Mouse (Mus musculus): ENCODE data around the gene Cd59a. TPM values are rescaled to one million over a fixed set of nuclear protein-coding genes. Genes with fewer than 3 reads are reported as not detected.
"Not testable (repeated sequence)": the region's sequence is repeated elsewhere in the genome, so short reads cannot be mapped to it uniquely, and the experiment has no call there.

Cd59a gene
- total RNA-seq (2021), result 1 to 10 TPM; 3.9 to 6.0 TPM

DNA sequence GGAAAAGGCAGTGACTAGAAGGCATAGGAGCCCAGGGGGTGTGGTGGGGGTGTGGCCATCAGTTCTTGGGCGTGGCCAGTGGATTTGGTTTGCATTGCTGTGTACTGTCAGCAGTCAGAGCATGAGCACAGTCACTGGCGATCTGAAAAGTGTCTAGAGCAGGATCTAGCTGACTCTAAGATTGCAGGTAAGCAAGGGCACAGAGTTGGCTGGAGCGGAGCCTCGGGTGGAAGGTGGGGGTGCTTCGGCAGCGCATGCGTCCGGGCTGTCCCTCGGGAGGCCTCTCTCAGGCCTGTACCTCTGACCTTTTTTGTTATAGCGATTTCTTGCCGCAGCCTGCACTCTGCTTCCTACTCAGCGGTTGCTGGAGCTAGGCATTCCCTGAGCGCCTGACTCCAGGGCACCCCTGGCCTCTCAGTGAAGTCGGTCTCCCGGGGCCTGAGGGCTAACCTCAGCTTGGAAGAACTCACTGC, at the start of gene Cd59a:
Gene Cd59a (plus strand): TSS at position 61 of the 473 bp plus-strand sequence.
- peak; percentile 25 to 31 for DNase-seq

DNA sequence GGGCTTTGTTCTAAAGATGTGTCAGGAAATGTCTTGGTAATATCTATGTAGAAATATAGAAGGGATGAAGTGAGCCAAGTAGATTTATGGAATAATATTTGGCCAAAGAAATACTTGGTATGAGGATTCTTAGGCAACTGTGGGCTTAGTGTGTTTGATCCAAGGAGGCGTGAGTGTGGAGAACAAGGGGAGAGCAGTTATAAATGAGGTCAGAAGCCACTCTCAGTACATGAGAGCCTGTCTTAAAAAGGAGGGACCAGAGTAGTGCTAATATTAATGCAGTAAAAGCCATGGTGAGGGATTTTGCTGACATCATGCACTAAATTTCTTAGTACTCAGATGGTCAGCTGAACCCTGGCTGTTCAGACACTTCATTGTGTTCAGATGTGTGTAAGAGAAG, 37.2 kb upstream of the Cd59a start:
- DNase-seq, result no peak

GRCm38 (mm10) chr2:104058954-104059353, 36.6 kb upstream of the Cd59a start:
- no peak for DNase-seq

DNA sequence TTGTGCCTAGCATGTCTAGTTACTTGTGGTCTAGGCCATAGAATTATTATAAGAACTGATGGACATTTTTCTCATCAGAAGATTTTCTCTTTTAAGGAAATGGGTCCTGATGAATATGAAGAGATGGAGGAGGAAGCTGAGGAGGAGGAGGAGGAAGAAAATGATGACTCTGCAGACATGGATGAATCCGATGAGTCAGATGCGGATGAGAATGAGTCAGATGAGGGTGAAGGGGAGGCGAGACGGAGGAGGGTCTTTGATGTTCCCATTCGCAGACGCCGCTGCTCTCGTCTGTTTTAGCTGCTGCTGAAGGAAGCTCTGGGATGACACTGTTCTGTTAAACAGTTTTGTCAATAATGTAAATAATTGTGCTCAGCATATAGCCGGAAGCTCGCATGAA, 35.8 kb upstream of the Cd59a start:
- no peak for DNase-seq

DNA sequence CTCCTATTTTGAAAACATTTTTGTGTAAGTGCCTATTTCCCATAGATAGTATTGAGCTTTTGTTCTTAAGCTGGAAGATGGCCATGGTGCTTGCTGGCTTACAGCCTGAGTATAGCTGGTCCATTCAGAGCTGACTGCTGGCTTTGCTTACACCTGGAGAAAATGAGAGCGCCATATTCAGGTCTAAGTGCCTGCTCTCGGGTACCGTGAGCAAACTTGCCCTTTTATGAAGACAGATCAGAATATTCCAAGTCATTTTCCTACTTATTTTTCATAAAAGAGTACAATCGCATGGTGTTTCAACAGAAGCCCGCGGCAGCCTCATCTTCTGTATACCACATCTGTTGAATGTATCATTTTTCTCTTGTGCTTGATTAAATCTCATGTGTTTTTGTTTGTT, 34.6 kb upstream of the Cd59a start:
- DNase-seq, result no peak

GRCm38 (mm10) chr2:104062665-104063064, 32.9 kb upstream of the Cd59a start:
- DNase-seq, result no peak

- DNase-seq, result no peak
These were observed 31.4 kb upstream of the Cd59a start for GRCm38 (mm10) chr2:104064152-104064551.

DNA sequence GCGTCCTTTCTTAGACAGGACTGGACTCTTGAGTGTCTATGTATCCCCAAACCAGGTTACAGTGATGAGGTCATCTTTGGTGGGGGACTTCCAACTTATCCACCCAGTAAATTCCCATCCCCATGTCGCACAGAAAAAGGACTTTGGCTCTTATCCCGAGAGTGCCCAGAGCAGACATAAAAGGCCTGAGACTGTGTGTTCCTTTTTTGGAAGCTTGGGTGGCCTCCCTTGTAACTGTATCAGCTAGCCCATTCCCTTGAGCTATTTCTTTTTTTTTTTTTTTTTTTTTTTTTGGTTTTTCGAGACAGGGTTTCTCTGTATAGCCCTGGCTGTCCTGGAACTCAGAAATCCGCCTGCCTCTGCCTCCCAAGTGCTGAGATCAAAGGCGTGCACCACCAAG, 30.1 kb upstream of the Cd59a start, which contains the start of gene Gm10912:
Gene Gm10912 (plus strand): TSS at position 301 of the 400 bp plus-strand sequence.
- not testable (repeated sequence) for DNase-seq

GRCm38 (mm10) chr2:104068450-104068849, 27.2 kb upstream of the Cd59a start, which contains the start of gene Gm10799:
Gene Gm10799 (minus strand): TSS chr2:104068550.
- DNase-seq, result not testable (repeated sequence)

GRCm38 (mm10) chr2:104069704-104070185, 25.9 kb upstream of the Cd59a start, which contains the start of gene Cd59b:
Gene Cd59b (plus strand): TSS chr2:104069849.
- no peak for DNase-seq

DNA sequence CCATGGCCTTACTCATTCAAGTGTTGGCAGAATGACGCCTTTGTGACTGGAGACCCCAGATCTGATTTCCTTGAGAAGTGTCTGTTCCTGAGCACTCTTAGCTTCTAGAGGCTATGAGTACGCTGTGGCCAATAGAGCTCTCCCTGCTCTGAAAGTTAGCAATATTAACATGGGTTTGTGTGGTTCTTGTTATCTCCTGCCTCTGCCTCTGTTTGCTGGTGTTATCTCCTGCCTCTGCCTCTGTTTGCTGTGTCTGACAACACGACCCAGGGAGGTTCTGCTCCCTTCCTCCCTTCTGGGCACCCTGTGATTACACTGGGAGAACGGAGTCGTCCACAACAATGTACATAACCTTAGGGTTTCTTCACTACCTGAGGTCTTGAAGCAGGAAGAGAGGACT, 17.3 kb upstream of the Cd59a start:
- DNase-seq, result not testable (repeated sequence)

GRCm38 (mm10) chr2:104081436-104082050, 14.1 kb upstream of the Cd59a start:
- DNase-seq, result not testable (repeated sequence)

DNA sequence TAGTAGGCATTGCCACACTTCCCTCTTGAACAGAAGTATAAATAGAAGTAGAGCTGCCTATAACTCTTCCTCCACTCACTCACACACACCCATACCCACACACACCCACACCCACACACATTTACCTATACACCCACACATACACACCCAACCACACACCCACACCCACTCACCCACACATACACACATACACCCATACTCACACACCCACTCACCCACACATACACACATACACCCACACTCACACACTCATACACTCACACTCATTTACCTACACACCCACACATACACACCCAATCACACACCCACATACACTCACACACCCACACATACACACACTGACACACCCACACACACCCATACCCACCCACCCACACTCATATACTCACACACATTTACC, 13.1 kb upstream of the Cd59a start:
- no peak for DNase-seq

DNA sequence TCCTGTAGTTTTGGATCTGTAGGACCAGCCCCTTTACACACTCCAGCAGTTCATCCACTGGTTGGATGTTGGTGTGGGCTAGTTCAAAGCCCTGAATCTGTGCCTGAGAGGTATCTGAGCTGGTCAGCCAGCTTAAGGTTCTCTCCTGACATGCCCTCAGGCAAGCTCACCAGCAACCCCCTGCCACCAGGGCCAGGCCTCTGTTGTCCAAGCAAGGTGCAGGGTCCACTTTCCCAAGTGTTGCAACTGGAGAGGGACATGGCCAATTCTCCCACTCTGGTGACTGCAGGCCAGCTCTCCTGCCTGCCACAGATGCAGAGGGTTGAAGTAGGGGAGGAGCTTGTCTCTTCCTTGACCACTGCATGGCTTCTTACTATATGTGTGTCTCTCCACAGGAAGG, 11.6 kb upstream of the Cd59a start:
- not testable (repeated sequence) for DNase-seq

- not testable (repeated sequence) for DNase-seq
These were observed 8.0 kb upstream of the Cd59a start for GRCm38 (mm10) chr2:104087562-104087961.

DNA sequence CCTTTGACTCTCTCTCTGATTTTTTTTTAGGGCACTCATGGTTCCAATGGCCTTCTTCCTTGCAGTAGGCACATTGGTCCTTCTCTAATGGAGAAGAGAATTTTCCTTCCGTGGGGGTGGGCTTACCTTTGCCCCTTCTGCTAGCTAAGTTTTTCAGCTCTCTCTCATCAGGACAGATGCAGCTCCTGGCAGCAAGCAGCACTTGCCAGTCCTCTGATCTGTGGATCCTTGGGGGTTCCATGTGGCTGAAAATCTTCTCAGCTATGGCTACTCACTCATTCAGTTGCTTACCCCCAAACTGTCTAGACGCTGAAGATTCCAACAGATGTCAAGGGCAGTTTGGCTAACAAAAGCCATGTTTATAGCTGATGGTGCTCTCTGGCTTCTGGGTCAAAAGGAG, 2.3 kb upstream of the Cd59a start:
- no peak for DNase-seq

DNA sequence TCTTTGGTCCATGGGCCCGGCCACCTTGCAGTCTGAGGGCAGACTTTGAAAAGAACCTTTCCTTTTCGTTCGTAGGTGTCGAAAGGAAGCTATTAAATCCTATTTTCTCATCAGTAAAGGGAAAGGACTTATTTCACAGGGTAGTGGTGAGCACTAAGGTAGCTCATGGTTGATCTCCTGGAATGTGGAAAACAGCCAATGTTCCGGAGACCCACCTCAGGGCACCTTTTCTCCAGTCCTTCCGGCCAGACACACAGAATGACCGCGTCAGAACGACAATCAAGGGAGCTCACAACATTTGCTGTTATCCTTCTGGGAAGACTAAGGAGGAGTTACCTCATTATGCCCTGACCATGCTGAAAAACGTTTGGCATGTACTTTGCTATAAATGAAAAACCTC, 655 bp downstream of the Cd59a start:
- DNase-seq, result no peak

- not testable (repeated sequence) for DNase-seq
These were observed 1.2 kb downstream of the Cd59a start for GRCm38 (mm10) chr2:104096796-104097195.

- DNase-seq, result not testable (repeated sequence)
These were observed 1.8 kb downstream of the Cd59a start for GRCm38 (mm10) chr2:104097396-104097795.

DNA sequence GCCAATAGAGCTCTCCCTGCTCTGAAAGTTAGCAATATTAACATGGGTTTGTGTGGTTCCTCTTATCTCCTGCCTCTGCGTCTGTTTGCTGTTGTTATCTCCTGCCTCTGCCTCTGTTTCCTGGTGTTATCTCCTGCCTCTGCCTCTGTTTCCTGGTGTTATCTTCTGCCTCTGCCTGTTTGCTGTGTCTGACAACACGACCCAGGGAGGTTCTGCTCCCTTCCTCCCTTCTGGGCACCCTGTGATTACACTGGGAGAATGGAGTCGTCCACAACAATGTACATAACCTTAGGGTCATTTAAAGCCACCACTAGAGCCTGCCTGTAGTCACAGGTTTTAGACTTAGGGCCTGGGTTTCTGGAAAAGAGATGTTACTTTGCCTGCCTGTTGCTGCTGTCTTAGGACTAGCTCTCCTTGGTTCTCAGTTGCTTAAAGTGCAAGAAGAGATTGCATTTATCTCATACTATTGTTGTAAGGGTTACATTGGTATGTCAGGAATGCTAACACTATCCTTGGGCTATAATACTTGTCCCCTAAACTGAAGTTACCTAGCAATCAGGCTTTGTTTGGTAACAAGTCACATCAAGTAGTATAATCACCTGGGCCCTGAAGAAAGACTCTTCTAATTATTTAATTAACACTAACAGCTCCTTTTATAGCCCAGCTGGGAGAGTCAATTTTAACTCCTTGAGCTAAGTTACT, 3.1 kb downstream of the Cd59a start:
- DNase-seq, result no peak

DNA sequence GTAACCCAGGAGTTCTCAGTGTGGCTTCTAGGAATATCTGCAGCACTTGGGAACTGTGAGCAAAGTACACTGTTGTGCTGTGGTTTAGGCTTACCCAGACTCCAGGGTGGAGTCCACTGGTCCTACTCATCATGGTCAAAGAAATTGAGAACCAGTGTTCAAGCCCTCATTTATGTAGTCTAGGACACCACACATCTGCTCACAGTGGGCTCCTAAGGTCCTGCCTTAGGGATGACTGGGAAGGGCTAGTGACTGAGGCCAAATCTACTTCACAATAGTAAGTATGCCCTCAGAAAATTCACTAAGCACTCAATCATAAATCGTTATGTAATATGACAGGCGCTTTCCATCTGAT, 3.6 kb downstream of the Cd59a start:
- no peak for DNase-seq

DNA sequence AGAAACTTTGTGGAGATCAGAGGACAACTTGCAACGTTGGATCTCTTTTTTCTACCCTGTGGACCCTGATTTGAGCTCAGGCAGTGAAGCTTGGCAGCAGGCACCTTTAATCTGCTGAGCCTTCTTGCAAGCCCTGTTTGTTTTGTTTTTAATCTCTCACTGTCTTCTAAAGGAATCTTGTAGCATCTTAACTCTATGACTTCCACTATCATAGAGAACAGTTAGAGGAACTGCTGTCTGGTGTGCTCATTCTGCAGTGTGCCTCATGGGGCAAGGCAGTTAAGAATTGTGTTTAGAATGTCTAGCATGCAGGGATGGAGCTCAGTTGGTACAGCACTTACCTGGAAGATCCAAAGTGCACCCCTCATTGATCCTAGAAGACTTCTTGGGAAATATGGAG, 4.3 kb downstream of the Cd59a start:
- DNase-seq, result no peak

- no peak for DNase-seq
These were observed 9.2 kb downstream of the Cd59a start for GRCm38 (mm10) chr2:104104800-104105199.

GRCm38 (mm10) chr2:104109021-104109420, 13.4 kb downstream of the Cd59a start:
- not testable (repeated sequence) for DNase-seq

Measured in layer of hippocampus, postnatal 36 days (tissue).